Mouse (Mus musculus) hematopoietic stem cell, adult 5-6 weeks (primary cell): ENCODE results near the gene Peak1. TPM values are rescaled to one million over a fixed set of nuclear protein-coding genes. Genes with fewer than 3 reads are reported as not detected.

Experiments
- ATAC-seq, 2 experiments: fragments of 125-278 bp in 1 of 2; replicated peaks in 1 of 2; 2 replicates each; pipeline ENCODE4 v1.8.0; 2016 to 2017; ENCODE audit warnings: inconsistent platforms in 2 of 2, mild to moderate bottlenecking in 2 of 2, moderate number of reproducible peaks in 2 of 2, low read depth in 1 of 2, moderate TSS enrichment in 1 of 2; ENCODE audit not compliant: low FRiP score in 2 of 2, poor library complexity in 2 of 2, severe bottlenecking in 2 of 2, insufficient read depth in 1 of 2, low TSS enrichment in 1 of 2
- total RNA-seq: library from RNA; stranded (forward); fragments of 172-1452, 232-1000 nt; gene quantifications from 2 replicates; pipeline ENCODE4 v1.2.3, GENCODE M21; 2017

The Peak1 gene
- total RNA-seq, 1 experiment from 2014 or later = 31.5 TPM

DNA sequence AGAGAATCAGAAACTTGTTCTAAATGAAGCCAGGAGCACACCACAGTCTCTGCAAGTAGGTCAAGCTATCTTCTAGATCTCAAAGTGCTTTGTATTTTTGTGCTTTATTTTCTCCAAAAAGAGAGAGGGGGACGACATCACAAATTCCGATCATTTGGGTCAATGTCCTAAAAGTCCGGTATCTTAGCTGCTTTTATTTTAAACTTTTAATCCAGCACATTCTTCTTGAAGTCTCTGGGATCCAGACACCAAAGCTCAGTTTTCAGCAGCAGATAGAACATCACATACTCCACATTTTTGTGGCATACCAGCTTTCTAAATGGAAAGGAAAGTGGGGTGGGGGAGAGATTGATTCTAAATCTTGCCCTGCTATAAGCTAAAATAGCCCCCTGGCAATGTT is 183.3 kb downstream of the Peak1 start:
- no peak for ATAC-seq

DNA sequence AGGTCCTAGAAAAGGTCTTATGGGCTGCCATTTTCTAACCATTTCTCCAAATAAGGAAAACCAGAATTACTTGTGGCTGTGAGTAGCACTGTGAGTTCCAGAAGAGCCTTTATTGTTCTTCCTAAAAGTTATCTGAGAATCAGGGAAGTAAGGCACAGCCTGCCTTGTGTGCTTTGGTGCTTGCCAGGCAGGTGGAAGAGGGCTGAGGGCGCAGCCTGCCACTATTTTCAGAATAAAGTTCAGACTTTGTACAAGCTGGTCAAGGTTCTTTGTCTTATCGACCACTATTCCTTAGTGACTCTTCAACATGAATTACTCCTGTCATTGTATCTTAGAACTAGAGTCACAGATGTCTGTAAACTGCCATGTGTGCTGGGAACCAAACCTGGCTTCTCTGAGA is 184.6 kb downstream of the Peak1 start:
- ATAC-seq = no peak

DNA sequence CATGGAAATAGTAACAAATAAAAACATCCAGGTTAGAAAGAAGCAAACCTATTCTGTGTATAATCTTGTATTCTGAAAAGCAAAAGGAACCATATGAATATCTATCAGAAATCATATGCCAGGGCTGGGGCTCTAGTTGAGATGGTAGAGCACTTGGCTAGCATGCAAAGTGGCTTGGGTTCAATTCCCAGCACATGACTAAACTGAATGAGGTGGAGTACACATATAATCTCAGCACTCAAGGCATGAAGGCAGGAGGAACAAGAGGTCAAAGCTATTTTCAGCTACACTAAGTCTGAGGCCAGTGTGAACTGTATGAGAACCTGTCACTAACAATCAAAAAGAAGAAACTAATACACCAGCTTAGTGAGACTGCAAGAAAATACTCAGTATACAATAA is 187.0 kb downstream of the Peak1 start:
- no peak for ATAC-seq

DNA sequence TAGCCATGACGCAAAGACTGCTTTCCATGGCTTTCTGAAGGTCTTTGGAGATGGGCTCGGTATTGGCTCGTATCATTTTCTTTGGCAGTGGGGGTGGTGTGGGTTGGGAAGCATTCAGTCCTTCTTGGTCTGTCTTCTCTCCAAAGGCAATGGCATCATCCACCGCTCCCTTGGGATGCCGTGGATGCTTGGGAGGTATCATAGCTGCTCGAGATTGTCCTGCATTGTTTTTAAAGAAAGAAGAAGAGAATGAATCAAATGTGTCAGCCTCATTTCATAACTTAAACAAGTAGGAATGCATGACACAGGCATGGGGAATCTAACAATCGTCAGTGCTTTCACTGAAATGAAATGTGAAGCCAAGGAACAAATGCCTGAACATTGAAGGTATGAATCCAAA is 190.2 kb downstream of the Peak1 start:
- no peak for ATAC-seq

DNA sequence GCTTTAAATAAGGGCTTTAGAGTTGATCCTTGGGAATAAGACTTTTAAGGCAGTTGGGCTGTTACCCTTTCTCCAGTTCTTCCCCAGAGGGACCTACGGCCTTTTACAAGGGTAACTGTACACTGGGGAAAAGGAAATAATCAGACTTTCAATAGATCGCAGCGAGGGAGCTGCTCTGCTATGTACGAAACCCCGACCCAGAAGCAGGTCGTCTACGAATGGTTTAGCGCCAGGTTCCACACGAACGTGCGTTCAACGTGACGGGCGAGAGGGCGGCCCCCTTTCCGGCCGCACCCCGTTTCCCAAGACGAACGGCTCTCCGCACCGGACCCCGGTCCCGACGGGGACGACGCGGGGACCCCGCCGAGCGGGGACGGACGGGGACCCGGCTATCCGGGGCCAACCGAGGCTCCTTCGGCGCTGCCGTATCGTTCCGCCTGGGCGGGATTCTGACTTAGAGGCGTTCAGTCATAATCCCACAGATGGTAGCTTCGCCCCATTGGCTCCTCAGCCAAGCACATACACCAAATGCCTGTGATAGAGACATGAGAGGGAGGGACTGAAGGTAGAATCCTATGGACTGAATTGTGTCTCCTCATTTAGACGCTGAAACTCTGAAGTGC is 194.3 kb downstream of the Peak1 start:
- peak; percentile 100; a peak in 3 of 4 replicates for ATAC-seq

DNA sequence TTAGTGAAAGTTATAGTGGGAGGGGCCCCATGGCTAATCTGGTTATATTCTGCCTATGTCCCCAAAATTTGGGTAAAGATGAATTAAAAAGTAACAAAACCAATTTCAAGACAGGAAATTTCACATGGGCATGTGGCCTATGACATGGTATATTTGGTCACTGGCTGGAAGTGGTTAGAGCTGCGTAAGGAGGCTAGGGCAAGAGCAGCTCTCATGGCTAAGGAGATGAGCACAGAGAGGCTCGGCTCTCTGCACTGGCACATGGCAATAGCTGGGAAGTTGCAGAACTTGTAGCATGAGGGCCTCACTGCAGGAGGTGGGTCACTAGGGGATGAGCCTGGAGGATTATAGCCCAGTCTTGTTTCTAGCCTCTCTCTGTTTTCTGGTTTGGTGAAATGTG is 199.0 kb downstream of the Peak1 start:
- peak; percentile 44 to 45; a peak in 2 of 4 replicates for ATAC-seq

DNA sequence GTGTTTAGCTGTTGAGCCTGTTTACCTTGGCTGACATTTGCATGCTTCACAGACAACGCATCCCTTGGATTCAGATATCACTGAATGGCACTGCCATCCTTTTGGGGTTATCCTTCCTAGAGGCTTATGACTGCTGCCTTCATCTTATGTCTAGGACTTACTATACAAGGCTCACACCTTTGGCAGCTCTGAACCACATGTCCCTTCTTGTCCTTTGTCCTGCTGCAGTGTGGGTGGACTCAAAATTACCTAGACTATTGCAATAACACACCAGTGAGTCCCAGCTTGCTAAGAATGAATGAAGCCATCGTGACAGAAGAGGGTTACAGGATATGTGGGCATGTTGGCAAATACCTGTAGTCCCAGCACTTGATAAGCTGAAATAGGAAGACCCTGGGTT is 199.8 kb downstream of the Peak1 start:
- ATAC-seq = no peak

DNA sequence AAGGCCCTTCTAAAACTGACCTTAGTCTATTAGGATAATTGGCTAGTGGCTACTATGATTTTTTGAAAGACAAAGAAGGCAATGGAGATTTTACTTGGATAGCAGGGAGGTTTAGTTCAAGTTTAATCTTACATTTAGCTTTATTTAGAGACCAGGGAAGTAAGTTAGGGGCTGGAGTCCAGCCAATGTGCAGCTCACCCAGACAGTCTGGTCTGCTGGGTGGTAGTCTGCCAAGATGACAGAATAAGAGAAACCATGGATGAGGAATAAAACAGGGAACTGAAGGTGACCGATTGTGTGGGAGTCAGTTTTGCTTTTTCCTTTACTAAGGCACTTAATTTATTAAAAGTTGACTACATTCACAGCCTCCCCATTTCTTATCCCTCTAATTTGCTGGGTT is 200.5 kb downstream of the Peak1 start:
- no peak for ATAC-seq

DNA sequence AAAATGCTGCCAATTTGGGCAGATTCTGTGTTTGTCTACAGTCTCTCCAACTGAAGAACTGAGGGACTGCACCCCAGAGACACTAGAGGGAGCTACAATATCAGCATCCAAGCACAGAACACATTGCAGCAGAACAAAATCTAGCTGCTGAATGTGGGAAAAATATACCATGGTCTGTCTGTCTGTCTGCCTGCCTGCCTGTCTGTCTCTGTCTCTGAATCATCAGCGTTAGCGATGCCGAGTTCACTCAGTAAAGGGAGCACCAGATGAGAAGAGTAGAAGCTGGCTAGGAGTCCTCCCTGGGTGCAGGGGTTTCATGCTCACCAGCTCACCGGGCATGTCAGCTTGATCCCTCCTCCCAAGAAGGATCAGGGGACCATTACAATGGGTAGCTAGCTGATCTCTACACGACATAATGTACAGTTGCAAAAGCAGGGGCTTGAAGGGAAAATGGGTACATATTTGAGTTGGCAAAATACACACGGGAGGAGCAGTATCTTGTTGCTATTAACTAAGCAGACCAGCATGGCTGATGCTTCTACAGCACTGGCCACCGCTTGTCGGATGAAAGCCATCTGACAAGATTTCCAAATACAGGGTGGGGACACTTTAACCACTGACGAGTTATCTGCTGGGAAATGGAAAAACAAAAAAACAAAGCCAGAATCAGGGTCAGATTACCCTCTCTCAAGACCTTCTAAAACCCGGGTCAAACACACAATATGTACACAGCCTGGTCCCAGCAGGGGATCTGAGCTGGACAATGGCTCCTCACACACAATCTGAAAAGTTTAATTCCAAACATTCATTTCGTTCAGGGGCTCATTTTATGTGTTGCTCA is 204.2 kb downstream of the Peak1 start:
- ATAC-seq = peak; percentile 59 to 60; a peak in 3 of 4 replicates

DNA sequence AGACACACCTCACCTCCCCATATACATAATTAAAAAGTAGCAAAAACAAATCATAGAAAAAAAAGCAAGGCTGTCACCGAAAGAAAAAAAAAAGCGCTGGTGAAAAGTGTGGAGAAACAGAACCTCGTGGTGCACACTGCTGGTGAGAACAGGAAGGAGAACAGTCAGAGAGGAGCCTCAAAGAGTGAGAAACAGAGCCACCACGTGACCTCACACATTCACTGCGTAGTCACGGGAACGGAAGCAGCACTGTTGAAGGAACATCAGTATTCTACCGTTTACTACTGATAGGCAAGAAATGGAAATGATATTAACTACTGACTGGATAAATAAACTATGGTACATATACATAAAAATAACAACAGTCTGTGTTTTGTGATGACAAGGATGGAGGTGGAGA is 209.1 kb downstream of the Peak1 start:
- no peak for ATAC-seq

DNA sequence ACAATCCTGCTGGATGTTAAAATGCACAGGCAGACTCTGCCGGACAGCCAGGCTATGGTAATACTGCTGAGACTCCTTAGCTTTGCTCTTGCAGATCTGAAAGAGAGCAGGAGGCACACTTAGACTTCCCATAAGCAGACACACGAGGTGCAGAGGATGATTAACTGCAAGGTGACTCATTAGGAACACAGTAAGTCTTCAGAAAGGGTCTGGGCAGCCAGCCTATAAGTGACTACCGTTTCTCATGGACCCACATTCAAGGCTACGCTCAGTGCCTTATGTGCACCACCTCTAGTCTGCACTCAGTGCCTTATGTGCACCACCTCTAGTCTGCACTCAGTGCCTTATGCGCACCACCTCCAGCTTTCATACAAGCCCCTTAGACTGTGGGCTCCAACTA is 210.4 kb downstream of the Peak1 start:
- no peak for ATAC-seq

DNA sequence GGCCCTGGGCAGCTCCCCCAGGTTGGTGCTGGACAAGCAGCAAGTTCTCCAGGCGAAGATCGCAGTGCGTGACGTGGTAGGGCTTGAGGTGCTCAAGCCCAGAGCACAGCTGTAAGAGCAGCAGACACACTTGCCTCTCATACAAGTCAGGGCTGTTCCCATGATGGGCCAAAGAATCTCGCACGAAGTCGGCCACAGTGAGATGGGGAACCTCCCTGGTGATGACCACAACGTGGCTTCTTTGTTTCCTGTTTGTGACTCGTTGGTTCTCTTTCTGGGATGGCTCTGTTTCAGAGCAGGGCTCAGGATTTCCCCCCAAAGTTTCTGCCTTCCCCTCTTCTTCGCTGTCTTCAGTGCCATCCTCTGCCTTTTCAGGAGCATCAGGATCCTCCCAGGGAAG is 210.8 kb downstream of the Peak1 start:
- peak; percentile 78 to 79 for ATAC-seq

DNA sequence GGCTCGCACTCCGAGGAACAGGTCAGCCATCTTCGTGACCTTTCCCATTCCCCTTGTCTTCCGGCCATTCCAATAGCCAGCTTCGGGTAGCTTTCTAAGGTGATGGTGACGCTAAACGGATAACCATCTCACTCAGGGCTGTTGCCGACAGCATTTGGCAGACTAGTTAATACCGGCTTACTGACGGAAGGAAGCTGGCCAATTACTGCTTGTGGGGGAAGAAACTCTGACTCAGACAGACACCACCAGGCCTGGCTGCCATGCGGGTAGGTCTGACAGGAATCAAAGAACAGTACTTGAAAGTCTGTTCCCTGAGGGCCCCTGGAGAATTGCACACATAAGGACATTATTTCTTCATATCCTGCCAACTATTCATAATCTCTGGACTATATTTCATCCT is 212.5 kb downstream of the Peak1 start:
- no peak for ATAC-seq

DNA sequence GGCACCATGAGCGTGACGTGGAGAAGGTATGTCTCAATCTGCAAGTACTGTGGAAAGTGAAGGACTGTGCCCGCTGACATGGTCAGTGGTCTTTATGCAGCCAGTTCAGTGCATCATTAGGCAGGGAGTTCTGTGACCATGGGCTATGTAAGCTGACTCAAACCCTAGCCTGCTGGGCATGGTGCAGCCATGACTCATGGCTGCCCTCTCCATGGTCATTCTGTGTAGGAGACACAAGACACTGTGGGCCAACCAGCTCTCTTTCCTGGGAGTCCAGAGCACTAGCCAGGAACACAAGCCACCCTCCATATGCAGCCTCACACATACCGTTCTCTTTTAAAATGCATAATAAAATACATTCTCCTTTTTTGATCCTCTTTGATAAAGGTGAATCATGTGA is 213.6 kb downstream of the Peak1 start:
- no peak for ATAC-seq

DNA sequence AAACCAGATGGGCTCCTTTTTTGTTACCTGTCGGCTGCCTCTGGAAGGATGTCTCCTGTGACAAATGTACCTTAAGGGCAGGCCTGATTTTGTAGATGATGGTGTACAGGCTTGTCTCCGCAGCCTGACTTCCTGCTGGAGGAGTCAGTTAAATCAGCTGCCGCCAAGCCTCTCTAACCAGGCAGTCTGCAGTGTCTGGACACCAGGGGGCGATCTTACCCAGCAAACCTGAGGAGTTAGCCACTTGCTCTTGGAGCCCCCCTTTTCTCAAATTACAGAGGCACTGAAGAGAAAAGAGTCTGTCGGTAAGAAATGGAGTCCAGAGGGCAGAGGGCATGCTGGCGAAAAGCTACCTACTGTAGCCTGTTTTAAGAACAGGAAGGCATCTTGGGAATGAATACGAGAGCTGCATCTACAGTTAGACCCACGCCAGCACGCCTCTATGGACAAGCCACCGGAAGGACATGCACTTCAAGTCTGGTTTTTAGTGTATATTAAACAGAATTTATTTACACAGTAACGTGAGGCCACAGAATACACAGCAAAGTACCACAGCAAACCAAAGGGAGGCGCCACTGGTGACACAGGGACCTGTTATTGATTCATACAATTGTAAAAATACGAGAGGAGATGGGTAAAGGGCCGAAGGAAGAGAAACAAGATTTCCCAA is 217.1 kb downstream of the Peak1 start:
- peak; percentile 90 to 92 for ATAC-seq

DNA sequence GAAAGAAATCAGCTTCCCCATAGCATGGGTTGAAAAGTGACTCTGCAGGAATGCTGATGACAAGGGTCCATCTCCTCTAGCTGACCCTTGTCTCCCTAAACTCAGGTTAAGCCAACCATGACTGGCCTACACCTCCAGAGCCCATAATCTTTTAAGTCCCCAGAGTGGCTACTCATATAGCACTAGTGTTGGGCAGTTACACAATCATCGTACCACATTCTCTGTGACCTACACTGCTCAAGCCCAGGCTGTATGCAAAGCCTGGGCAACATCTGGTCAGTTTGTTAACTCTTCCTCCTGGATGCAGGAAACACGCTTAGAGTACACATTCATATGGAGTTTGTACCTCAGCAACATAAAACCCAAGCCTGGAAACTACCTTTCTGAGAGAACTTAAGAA is 217.7 kb downstream of the Peak1 start:
- no peak for ATAC-seq

DNA sequence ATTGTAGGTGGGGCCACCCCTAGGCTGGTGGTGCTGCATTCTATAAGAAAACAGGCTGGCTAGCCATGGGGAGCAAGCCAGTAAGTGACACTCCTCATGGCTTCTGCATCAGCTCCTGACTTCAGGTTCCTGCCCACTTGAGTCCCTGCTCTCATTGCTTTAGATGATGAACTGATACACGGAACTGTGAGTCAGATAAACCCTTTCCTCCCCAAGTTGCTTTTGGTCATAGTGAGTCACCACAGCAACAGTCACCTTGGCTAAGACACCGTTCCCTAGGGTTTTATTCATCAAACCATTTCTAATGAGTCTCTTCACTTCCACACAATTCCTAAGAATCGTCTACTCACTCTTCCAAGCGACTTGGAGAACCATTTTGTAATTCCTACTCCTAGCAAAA is 220.9 kb downstream of the Peak1 start:
- no peak for ATAC-seq

DNA sequence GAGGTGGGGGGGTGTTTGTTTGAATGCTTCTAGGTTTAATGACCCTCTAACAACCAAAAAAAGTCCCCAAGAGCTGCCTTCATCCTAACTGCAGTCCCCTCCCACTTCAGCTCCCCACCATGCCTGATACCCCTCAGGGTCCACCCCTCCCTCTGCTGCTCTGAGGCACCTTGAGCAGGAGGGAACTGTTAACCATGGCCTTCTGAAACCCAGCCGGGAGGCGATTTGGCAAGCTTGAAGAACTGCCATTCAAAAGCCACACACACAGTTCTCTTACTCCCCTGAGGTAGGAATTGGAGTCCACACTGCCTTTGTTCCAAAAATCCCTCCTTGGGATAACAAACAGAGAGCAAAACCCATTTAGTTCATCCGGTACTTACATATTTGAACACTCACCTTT is 222.7 kb downstream of the Peak1 start:
- no peak for ATAC-seq
